Mouse (Mus musculus) kidney, adult 2 months (tissue): ENCODE measurements around the gene Ctdspl. TPM values are rescaled to one million over a fixed set of nuclear protein-coding genes. Genes with fewer than 3 reads are reported as not detected.
A peak's percentile ranks its signal among the peaks of the same experiment; 100 is the strongest.

ENCODE experiments used
- DNase-seq: peaks from one replicate; pipeline ENCODE4 v3.0.0; 2021
- H3K27ac ChIP-seq: fragments of 200-500 bp; 2 replicates; pipeline ENCODE4 v1.5.1; 2012; ENCODE audit warnings: low read depth, low read length, control low read depth, inconsistent platforms; ENCODE audit not compliant: insufficient read depth
- H3K27me3 ChIP-seq: fragments of 200-500 bp; replicated peaks from 2 replicates; pipeline ENCODE4 v1.6.1; 2012; ENCODE audit warnings: mild to moderate bottlenecking, moderate library complexity, low read length, inconsistent platforms; ENCODE audit not compliant: control insufficient read depth, insufficient read depth
- H3K36me3 ChIP-seq: fragments of 200-500 bp; 2 replicates; pipeline ENCODE4 v1.6.1; 2012; ENCODE audit warnings: mild to moderate bottlenecking, moderate library complexity, low read length, inconsistent platforms; ENCODE audit not compliant: control insufficient read depth, insufficient read depth
- H3K4me1 ChIP-seq: fragments of 200-500 bp; 2 replicates; pipeline ENCODE4 v1.6.1; 2011; ENCODE audit warnings: low read length; ENCODE audit not compliant: control insufficient read depth, insufficient read depth
- H3K4me3 ChIP-seq: fragments of 200-500 bp; 2 replicates; pipeline ENCODE4 v1.5.1; 2011; ENCODE audit warnings: mild to moderate bottlenecking, low read depth, low read length, control low read depth; ENCODE audit not compliant: insufficient read depth
- CTCF ChIP-seq: fragments of 200-500 bp; conservative IDR thresholded peaks from 2 replicates; pipeline ENCODE4 v1.5.1; 2011; ENCODE audit warnings: low read depth, mild to moderate bottlenecking, control low read depth, low read length, moderate library complexity, mixed read lengths; ENCODE audit not compliant: insufficient read depth, insufficient read length
- POLR2A ChIP-seq: fragments of 200-500 bp; IDR thresholded peaks from one replicate; pipeline ENCODE4 v1.6.1; 2011; ENCODE audit warnings: low read depth, low read length, control low read depth
- WGBS: fragments of 180-500 bp; shearing (Covaris S2); methylation state at CpG from one replicate; pipeline ENCODE4 v1.1.7; 2018; 5-methylcytosine and 5-hydroxymethylcytosine counted together
- polyA plus RNA-seq: library from polyadenylated mRNA; depleted of rRNA; stranded (reverse); fragments of >200 nt; gene quantifications from 2 replicates; pipeline ENCODE4 v1.2.3, GENCODE M21; 2012

The Ctdspl gene
- polyA plus RNA-seq, 1 experiment = 39.2 TPM

DNA sequence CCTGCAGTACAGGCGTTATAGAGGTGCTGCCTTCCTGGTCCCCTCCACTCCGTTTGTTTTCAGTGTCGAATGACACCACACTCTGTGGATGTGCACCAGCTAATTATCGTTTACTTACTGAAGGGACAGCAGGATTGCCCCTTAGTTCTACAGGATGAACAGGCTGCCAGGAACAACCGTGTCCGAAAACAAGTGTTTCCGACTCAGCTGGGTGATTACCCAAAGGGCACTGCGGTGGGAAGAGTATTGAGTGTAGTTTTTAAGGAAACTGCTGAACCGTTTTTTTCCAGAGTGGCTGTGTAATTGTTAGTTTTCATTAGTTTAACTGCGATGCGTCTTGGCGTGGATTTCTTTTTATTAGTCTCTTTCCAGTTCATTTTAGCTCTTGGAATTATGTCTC, 9.8 kb downstream of the Ctdspl start:
- Histone ChIP-seq H3K4me3 (no peak overlapping the region), H3K4me1 (peaks cover 25% of the 10 kb centered on the region), H3K36me3 (no peaks in the 10 kb centered on the region), H3K27ac (peak overlapping the region; percentile 29; the same call in 1 of the 2 replicates), H3K27me3 (no peaks in the 10 kb centered on the region)
- DNase-seq = peak; percentile 79
- 17% methylated on average over 12 of the region's 12 CpGs for WGBS
- TF ChIP-seq POLR2A (no peak), CTCF (no peak)

DNA sequence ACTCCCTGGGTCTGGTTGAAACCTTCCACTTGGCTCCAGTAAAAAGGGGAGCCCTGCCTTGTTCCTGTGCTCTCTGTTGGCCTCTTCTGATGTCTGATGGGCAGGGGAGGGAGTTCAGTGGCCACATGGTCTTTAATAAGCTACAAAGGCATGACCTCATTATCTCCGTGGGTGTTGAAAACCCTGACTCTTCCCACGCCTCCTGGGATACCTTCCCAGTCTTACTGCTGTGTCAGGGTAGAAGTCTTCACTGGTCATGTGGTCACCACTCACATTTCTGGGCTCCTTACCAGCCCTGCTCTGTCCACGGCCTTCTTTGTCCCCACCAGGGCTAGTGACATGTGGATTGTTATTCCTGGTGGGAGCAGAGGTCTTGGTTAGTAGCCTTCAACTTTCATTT, 11.3 kb downstream of the Ctdspl start:
- H3K4me3 ChIP-seq = no peak overlapping the region
- TF ChIP-seq POLR2A (no peak), CTCF (no peak)
- no peaks in the 10 kb centered on the region for H3K36me3 ChIP-seq
- no peaks in the 10 kb centered on the region for H3K27me3 ChIP-seq
- peak; percentile 88 for DNase-seq
- no peak overlapping the region for H3K27ac ChIP-seq
- WGBS = 44% methylated on average over 3 of the region's 3 CpGs
- peaks cover 31% of the 10 kb centered on the region for H3K4me1 ChIP-seq

DNA sequence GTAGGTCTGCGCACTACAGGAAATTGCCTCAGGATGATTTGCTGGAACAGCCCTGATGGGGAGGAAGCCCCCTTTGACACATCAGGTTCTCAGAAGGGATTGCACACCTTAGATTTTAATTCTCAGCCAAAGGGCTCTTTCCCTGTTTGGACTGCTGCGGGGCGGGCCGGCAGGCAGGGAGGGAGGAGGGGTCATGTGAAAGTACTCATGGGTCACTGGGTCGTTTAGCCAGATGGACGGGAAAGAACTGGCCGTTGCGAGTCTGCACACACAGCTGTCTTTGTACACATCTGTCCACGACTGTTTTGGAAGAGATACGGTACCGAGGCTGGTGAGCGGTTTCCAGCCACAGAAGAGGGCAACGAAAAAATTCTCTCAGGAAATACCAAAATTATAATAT, 13.2 kb downstream of the Ctdspl start:
- WGBS = 16% methylated on average over 13 of the region's 13 CpGs
- no peaks in the 10 kb centered on the region for H3K36me3 ChIP-seq
- peak; percentile 79 for DNase-seq
- 0 out of 2 replicates have a peak overlapping the region, but pooled peaks have one; percentile 33 for H3K27ac ChIP-seq
- no peaks in the 10 kb centered on the region for H3K27me3 ChIP-seq
- H3K4me3 ChIP-seq = no peak overlapping the region
- TF ChIP-seq CTCF (no peak), POLR2A (no peak)
- peaks cover 31% of the 10 kb centered on the region for H3K4me1 ChIP-seq

DNA sequence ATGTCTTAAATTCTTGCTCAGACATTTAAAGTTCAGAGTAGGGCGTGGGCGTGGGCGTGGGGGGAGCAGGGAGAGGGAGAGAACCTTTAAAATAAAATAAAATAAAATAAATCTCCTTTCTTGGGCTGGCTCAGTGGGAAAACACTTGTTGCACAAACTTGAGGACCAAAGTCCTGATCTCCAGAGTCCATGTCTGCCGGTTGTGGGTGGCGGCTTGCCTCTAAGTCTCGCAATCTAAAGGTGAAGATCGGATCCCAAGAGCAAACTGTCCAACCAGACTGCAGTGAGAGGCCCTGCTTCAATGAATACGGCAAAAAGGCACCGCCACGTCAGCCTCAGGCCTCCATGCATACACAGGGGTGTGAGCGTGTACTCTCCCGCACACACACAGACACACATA, 13.6 kb downstream of the Ctdspl start:
- DNase-seq = peak; percentile 69
- H3K4me1 ChIP-seq = peaks cover 31% of the 10 kb centered on the region
- no peaks in the 10 kb centered on the region for H3K27me3 ChIP-seq
- no peak for TF ChIP-seq CTCF
- TF ChIP-seq POLR2A = no peak
- peak overlapping the region; percentile 33 for H3K27ac ChIP-seq
- 57% methylated on average over 12 of the region's 12 CpGs for WGBS
- no peaks in the 10 kb centered on the region for H3K36me3 ChIP-seq
- no peak overlapping the region for H3K4me3 ChIP-seq

DNA sequence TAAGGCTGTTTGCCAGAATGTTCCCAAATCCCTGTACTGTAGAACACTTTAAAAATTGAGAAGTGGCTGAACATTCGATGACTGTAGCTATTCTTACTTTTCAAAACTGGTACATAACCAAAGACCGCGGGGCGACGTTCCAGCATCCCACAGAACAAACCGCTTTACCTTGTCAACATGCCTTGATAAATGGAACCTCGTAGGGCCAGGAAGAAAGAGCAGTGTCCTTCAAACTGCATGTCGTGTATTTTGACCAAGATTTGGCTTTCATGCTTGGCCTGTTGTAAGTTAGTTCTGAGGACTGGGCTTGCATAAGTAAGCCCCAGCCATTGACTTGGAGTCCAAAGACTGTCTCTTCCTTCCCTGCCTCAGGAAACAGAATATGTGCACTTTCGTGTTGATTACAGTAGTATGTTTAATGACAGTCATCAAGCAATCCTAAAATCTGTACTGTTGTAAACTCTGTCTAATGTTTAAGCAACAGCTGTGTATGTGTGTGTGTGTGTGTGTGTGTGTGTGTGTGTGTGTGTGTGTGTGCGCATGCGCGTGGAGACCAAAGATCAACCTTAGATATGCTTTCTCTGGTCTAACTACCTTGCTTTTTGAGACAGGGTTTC, 14.4 kb downstream of the Ctdspl start:
- H3K27ac ChIP-seq = peak overlapping the region; percentile 56
- H3K4me3 ChIP-seq = no peak overlapping the region
- H3K27me3 ChIP-seq = no peaks in the 10 kb centered on the region
- no peaks in the 10 kb centered on the region for H3K36me3 ChIP-seq
- peak; percentile 63 for DNase-seq
- 57% methylated on average over 12 of the region's 12 CpGs for WGBS
- TF ChIP-seq CTCF (no peak), POLR2A (no peak)
- H3K4me1 ChIP-seq = peaks cover 30% of the 10 kb centered on the region

DNA sequence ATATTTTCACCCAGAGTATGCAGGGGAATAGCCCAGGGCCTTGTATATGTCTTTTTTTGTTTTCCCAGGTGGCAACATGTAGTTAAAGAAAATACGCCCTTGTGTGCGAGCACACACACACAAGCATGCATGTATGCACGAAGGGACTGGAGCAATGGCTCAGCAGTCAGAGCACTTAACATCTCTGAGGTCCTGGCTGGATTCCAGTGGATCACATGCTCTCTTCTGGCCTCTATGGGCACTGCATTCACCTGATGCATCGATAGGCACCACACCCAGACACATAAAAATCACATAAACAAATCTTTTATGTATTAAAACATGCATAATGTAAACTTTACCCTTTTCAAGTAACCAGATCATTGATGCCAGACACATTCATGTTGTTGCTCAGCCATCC, 15.8 kb downstream of the Ctdspl start:
- no peaks in the 10 kb centered on the region for H3K36me3 ChIP-seq
- TF ChIP-seq CTCF (no peak), POLR2A (no peak)
- 55% methylated on average over 4 of the region's 4 CpGs for WGBS
- H3K4me1 ChIP-seq = peaks cover 20% of the 10 kb centered on the region
- no peaks in the 10 kb centered on the region for H3K27me3 ChIP-seq
- H3K4me3 ChIP-seq = no peak overlapping the region
- DNase-seq = peak; percentile 55
- no peak overlapping the region for H3K27ac ChIP-seq

DNA sequence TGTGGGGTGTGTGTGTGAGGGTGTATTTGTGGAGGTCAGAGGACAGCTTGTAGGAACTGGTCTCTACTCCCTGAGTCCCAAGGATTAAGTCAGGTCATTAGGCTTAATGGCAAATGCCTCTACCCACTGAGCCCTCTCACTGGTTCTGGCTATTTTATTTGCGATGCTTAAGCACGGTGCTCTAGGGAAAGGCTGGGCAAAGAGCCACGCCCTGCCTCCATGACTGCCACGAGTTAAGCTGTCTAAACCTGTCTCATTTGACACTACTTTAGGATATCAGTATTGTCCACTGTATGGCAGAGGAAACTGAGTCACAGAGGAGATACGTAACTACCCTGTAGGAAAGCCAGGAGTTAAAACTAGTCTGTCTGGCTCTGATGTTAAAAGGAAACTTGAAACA, 17.7 kb downstream of the Ctdspl start:
- Histone ChIP-seq H3K36me3 (no peaks in the 10 kb centered on the region), H3K27ac (no peak overlapping the region), H3K27me3 (no peaks in the 10 kb centered on the region), H3K4me1 (peaks cover 25% of the 10 kb centered on the region), H3K4me3 (no peak overlapping the region)
- DNase-seq = no peak
- WGBS = 48% methylated on average over 5 of the region's 5 CpGs
- TF ChIP-seq POLR2A (no peak), CTCF (no peak)

DNA sequence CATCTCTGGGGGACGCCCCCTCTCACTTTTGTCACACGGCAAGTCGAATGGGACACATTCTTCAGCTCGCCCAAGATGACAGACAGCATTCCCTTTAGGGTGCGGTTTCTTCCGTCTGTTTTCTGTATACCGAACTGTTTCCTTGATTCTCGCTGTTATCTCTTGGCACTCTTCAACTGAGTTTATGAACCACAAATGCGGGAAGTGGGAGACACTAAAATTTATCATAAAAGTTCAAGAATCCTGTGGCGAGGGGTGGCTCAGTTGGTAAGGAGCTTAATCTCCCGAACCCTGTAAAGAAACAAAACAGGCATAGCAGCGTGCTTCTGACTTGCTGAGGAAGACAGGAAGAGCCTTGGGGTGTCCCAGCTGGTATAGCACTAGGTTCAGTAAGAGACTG, 18.1 kb downstream of the Ctdspl start:
- Histone ChIP-seq H3K36me3 (no peaks in the 10 kb centered on the region), H3K4me3 (no peak overlapping the region), H3K27ac (no peak overlapping the region), H3K4me1 (peaks cover 22% of the 10 kb centered on the region), H3K27me3 (no peaks in the 10 kb centered on the region)
- TF ChIP-seq POLR2A (no peak), CTCF (no peak)
- DNase-seq = no peak
- 59% methylated on average over 12 of the region's 12 CpGs for WGBS
